Mouse (Mus musculus): Measurements from ENCODE around the gene Slfnl1.

GRCm38 (mm10) chr4:120571070-120571464 is 39.0 kb downstream of the Slfnl1 start:
- TF ChIP-seq USF1 (IDR thresholded peaks at IDR 0.05; ENCODE audit: low read depth, low read length): no peak
- TF ChIP-seq CTCF (conservative IDR thresholded peaks at IDR 0.05 in 1 of 2, IDR thresholded peaks at IDR 0.05 in 1 of 2; ENCODE audit: low read depth in 2 of 2, low read length in 2 of 2): no peak
- TF ChIP-seq HCFC1 (IDR thresholded peaks at IDR 0.05; ENCODE audit: low read depth, low read length): no peak
- no peak for TF ChIP-seq ZC3H11A (IDR thresholded peaks at IDR 0.05; ENCODE audit: low read depth, low read length)
- TF ChIP-seq MAFK (IDR thresholded peaks at IDR 0.05; ENCODE audit: insufficient replicate concordance, low read length): no peak
